Mouse (Mus musculus): ENCODE data around the gene Zfp932. TPM values are rescaled to one million over a fixed set of nuclear protein-coding genes. Genes with fewer than 3 reads are reported as not detected.

Gene Zfp932
- polyA plus RNA-seq, 1 experiment from 2014 or later: 23.5 TPM

Other genes with a start within 250 kb of the Zfp932 start
- gene 4930522L14Rik, start 244.6 kb upstream of the Zfp932 start, polyA plus RNA-seq (2014; fragmentation: Nextera tagmentation; extraction: Ambion mirVana): 5.9 and 7.0 TPM in 2 replicates
- 0.33 and 0.43 TPM in 2 replicates for gene Gm15446, start 73.1 kb upstream of the Zfp932 start, polyA plus RNA-seq (2014; fragmentation: Nextera tagmentation; extraction: Ambion mirVana)
- gene Gm17655, start 76.0 kb downstream of the Zfp932 start, polyA plus RNA-seq (2014; fragmentation: Nextera tagmentation; extraction: Ambion mirVana): 4.5 and 5.0 TPM in 2 replicates
- gene Gm35315, start 97.9 kb downstream of the Zfp932 start, polyA plus RNA-seq (2014; fragmentation: Nextera tagmentation; extraction: Ambion mirVana): 0.51 and 0.57 TPM in 2 replicates
- 0.69 and 1.1 TPM in 2 replicates for gene Plcxd1, start 103.4 kb downstream of the Zfp932 start, polyA plus RNA-seq (2014; fragmentation: Nextera tagmentation; extraction: Ambion mirVana)
- 46.5 TPM in 2 replicates for gene Gtpbp6, start 111.7 kb downstream of the Zfp932 start, polyA plus RNA-seq (2014; fragmentation: Nextera tagmentation; extraction: Ambion mirVana)
- 15.1 and 16.9 TPM in 2 replicates for gene Zfp605, start 113.6 kb downstream of the Zfp932 start, polyA plus RNA-seq (2014; fragmentation: Nextera tagmentation; extraction: Ambion mirVana)
- 82.1 and 82.9 TPM in 2 replicates for gene Chfr, start 139.3 kb downstream of the Zfp932 start, polyA plus RNA-seq (2014; fragmentation: Nextera tagmentation; extraction: Ambion mirVana)
- gene Golga3, start 180.2 kb downstream of the Zfp932 start, polyA plus RNA-seq (2014; fragmentation: Nextera tagmentation; extraction: Ambion mirVana): 20.0 and 29.1 TPM in 2 replicates
- gene Ankle2, start 234.5 kb downstream of the Zfp932 start, polyA plus RNA-seq (2014; fragmentation: Nextera tagmentation; extraction: Ambion mirVana): 21.9 and 32.5 TPM in 2 replicates